Mouse (Mus musculus): ENCODE data around the gene Ghr. TPM values are rescaled to one million over a fixed set of nuclear protein-coding genes. Genes with fewer than 3 reads are reported as not detected.
A peak's percentile ranks its signal among the peaks of the same experiment; 100 is the strongest.

Gene Ghr
- polyA plus RNA-seq, 1 experiment from 2014 or later = 29.1 TPM

GRCm38 (mm10) chr15:3426401-3426800 lies 156.9 kb downstream of the Ghr start:
- H3K27me3 ChIP-seq (ENCODE audit: control insufficient read depth, insufficient read depth, low read length) = no peaks in the 10 kb centered on the region
- no peaks in the 10 kb centered on the region for H3K9me3 ChIP-seq (replicated peaks; ENCODE audit: control insufficient read depth, low read length)
- 38% methylated on average over 4 of the region's 4 CpGs for WGBS
- H3K4me3 ChIP-seq (ENCODE audit: low read depth, low read length) = no peak overlapping the region
- H3K4me2 ChIP-seq (ENCODE audit: low read depth, low read length) = no peak overlapping the region
- no peaks in the 10 kb centered on the region for H3K36me3 ChIP-seq (replicated peaks; ENCODE audit: control insufficient read depth, insufficient read depth, low read depth, low read length)
- DNase-seq (ENCODE audit: low spot score) (no peak), ATAC-seq (replicated peaks; ENCODE audit: insufficient number of reproducible peaks, low FRiP score, low TSS enrichment, low read depth) (no peak)
- H3K27ac ChIP-seq (replicated peaks; ENCODE audit: low read depth, low read length) = no peak overlapping the region
- H3K4me1 ChIP-seq (ENCODE audit: control insufficient read depth, insufficient read depth, low read length) = no peaks in the 10 kb centered on the region
- no peak overlapping the region for H3K9ac ChIP-seq (replicated peaks; ENCODE audit: low read length)

- 51% methylated on average over 4 of the region's 4 CpGs for WGBS
- no peak overlapping the region for H3K27ac ChIP-seq (replicated peaks; ENCODE audit: low read depth, low read length)
- ATAC-seq (replicated peaks; ENCODE audit: insufficient number of reproducible peaks, low FRiP score, low TSS enrichment, low read depth) (no peak), DNase-seq (ENCODE audit: low spot score) (no peak)
- no peaks in the 10 kb centered on the region for H3K9me3 ChIP-seq (replicated peaks; ENCODE audit: control insufficient read depth, low read length)
- H3K4me1 ChIP-seq (ENCODE audit: control insufficient read depth, insufficient read depth, low read length) = no peaks in the 10 kb centered on the region
- H3K4me3 ChIP-seq (ENCODE audit: low read depth, low read length) = no peak overlapping the region
- no peaks in the 10 kb centered on the region for H3K36me3 ChIP-seq (replicated peaks; ENCODE audit: control insufficient read depth, insufficient read depth, low read depth, low read length)
- H3K27me3 ChIP-seq (ENCODE audit: control insufficient read depth, insufficient read depth, low read length) = no peaks in the 10 kb centered on the region
- H3K9ac ChIP-seq (replicated peaks; ENCODE audit: low read length) = no peak overlapping the region
- no peak overlapping the region for H3K4me2 ChIP-seq (ENCODE audit: low read depth, low read length)
Measured at GRCm38 (mm10) chr15:3423177-3423576, 160.1 kb downstream of the Ghr start.

- H3K9me3 ChIP-seq (replicated peaks; ENCODE audit: control insufficient read depth, low read length) = no peaks in the 10 kb centered on the region
- H3K27ac ChIP-seq (replicated peaks; ENCODE audit: low read depth, low read length) = no peak overlapping the region
- ATAC-seq (replicated peaks; ENCODE audit: insufficient number of reproducible peaks, low FRiP score, low TSS enrichment, low read depth) = no peak
- DNase-seq (ENCODE audit: low spot score) = no peak
- no peak overlapping the region for H3K4me3 ChIP-seq (ENCODE audit: low read depth, low read length)
- WGBS = 84% methylated on average over 3 of the region's 3 CpGs
- H3K4me2 ChIP-seq (ENCODE audit: low read depth, low read length) = no peak overlapping the region
- no peaks in the 10 kb centered on the region for H3K4me1 ChIP-seq (ENCODE audit: control insufficient read depth, insufficient read depth, low read length)
- H3K9ac ChIP-seq (replicated peaks; ENCODE audit: low read length) = no peak overlapping the region
- no peaks in the 10 kb centered on the region for H3K27me3 ChIP-seq (ENCODE audit: control insufficient read depth, insufficient read depth, low read length)
- no peaks in the 10 kb centered on the region for H3K36me3 ChIP-seq (replicated peaks; ENCODE audit: control insufficient read depth, insufficient read depth, low read depth, low read length)
Measured at GRCm38 (mm10) chr15:3417699-3418098, 165.6 kb downstream of the Ghr start.

GRCm38 (mm10) chr15:3413103-3413502 lies 170.2 kb downstream of the Ghr start:
- Histone ChIP-seq H3K36me3 (replicated peaks; ENCODE audit: control insufficient read depth, insufficient read depth, low read depth, low read length) (no peaks in the 10 kb centered on the region), H3K4me2 (ENCODE audit: low read depth, low read length) (no peak overlapping the region), H3K27me3 (ENCODE audit: control insufficient read depth, insufficient read depth, low read length) (no peaks in the 10 kb centered on the region), H3K9ac (replicated peaks; ENCODE audit: low read length) (no peak overlapping the region), H3K4me1 (ENCODE audit: control insufficient read depth, insufficient read depth, low read length) (no peaks in the 10 kb centered on the region), H3K27ac (replicated peaks; ENCODE audit: low read depth, low read length) (no peak overlapping the region), H3K4me3 (ENCODE audit: low read depth, low read length) (no peak overlapping the region), H3K9me3 (replicated peaks; ENCODE audit: control insufficient read depth, low read length) (no peaks in the 10 kb centered on the region)
- DNase-seq (ENCODE audit: low spot score) (no peak), ATAC-seq (replicated peaks; ENCODE audit: insufficient number of reproducible peaks, low FRiP score, low TSS enrichment, low read depth) (no peak)
- 95% methylated on average over 3 of the region's 3 CpGs for WGBS

- Histone ChIP-seq H3K4me3 (ENCODE audit: low read depth, low read length) (no peak overlapping the region), H3K9ac (replicated peaks; ENCODE audit: low read length) (no peak overlapping the region), H3K27me3 (ENCODE audit: control insufficient read depth, insufficient read depth, low read length) (no peaks in the 10 kb centered on the region), H3K9me3 (replicated peaks; ENCODE audit: control insufficient read depth, low read length) (no peaks in the 10 kb centered on the region), H3K27ac (replicated peaks; ENCODE audit: low read depth, low read length) (no peak overlapping the region), H3K4me1 (ENCODE audit: control insufficient read depth, insufficient read depth, low read length) (no peaks in the 10 kb centered on the region), H3K4me2 (ENCODE audit: low read depth, low read length) (no peak overlapping the region), H3K36me3 (replicated peaks; ENCODE audit: control insufficient read depth, insufficient read depth, low read depth, low read length) (no peaks in the 10 kb centered on the region)
- WGBS = 84% methylated on average over 4 of the region's 4 CpGs
- ATAC-seq (replicated peaks; ENCODE audit: insufficient number of reproducible peaks, low FRiP score, low TSS enrichment, low read depth) (no peak), DNase-seq (ENCODE audit: low spot score) (no peak)
Measured at GRCm38 (mm10) chr15:3408478-3408877, 174.8 kb downstream of the Ghr start.

GRCm38 (mm10) chr15:3399196-3399595 lies 184.1 kb downstream of the Ghr start:
- H3K4me1 ChIP-seq (ENCODE audit: control insufficient read depth, insufficient read depth, low read length) = no peaks in the 10 kb centered on the region
- no peaks in the 10 kb centered on the region for H3K27me3 ChIP-seq (ENCODE audit: control insufficient read depth, insufficient read depth, low read length)
- H3K36me3 ChIP-seq (replicated peaks; ENCODE audit: control insufficient read depth, insufficient read depth, low read depth, low read length) = no peaks in the 10 kb centered on the region
- H3K9ac ChIP-seq (replicated peaks; ENCODE audit: low read length) = no peak overlapping the region
- H3K27ac ChIP-seq (replicated peaks; ENCODE audit: low read depth, low read length) = no peak overlapping the region
- H3K4me2 ChIP-seq (ENCODE audit: low read depth, low read length) = no peak overlapping the region
- DNase-seq (ENCODE audit: low spot score) (peak; percentile 54), ATAC-seq (replicated peaks; ENCODE audit: insufficient number of reproducible peaks, low FRiP score, low TSS enrichment, low read depth) (no peak)
- no peaks in the 10 kb centered on the region for H3K9me3 ChIP-seq (replicated peaks; ENCODE audit: control insufficient read depth, low read length)
- H3K4me3 ChIP-seq (ENCODE audit: low read depth, low read length) = no peak overlapping the region

GRCm38 (mm10) chr15:3397369-3398100 lies 185.8 kb downstream of the Ghr start:
- H3K4me2 ChIP-seq (ENCODE audit: low read depth, low read length) = no peak overlapping the region
- no peak overlapping the region for H3K27ac ChIP-seq (replicated peaks; ENCODE audit: low read depth, low read length)
- no peak overlapping the region for H3K9ac ChIP-seq (replicated peaks; ENCODE audit: low read length)
- DNase-seq (ENCODE audit: low spot score) (no peak), ATAC-seq (replicated peaks; ENCODE audit: insufficient number of reproducible peaks, low FRiP score, low TSS enrichment, low read depth) (no peak)
- no peak overlapping the region for H3K4me3 ChIP-seq (ENCODE audit: low read depth, low read length)
- H3K36me3 ChIP-seq (replicated peaks; ENCODE audit: control insufficient read depth, insufficient read depth, low read depth, low read length) = no peaks in the 10 kb centered on the region
- no peaks in the 10 kb centered on the region for H3K4me1 ChIP-seq (ENCODE audit: control insufficient read depth, insufficient read depth, low read length)
- H3K9me3 ChIP-seq (replicated peaks; ENCODE audit: control insufficient read depth, low read length) = no peaks in the 10 kb centered on the region
- no peaks in the 10 kb centered on the region for H3K27me3 ChIP-seq (ENCODE audit: control insufficient read depth, insufficient read depth, low read length)
- 87% methylated on average over 3 of the region's 3 CpGs for WGBS

GRCm38 (mm10) chr15:3396149-3396548 lies 187.1 kb downstream of the Ghr start:
- Histone ChIP-seq H3K4me3 (ENCODE audit: low read depth, low read length) (no peak overlapping the region), H3K36me3 (replicated peaks; ENCODE audit: control insufficient read depth, insufficient read depth, low read depth, low read length) (no peaks in the 10 kb centered on the region), H3K4me2 (ENCODE audit: low read depth, low read length) (no peak overlapping the region), H3K9ac (replicated peaks; ENCODE audit: low read length) (no peak overlapping the region), H3K4me1 (ENCODE audit: control insufficient read depth, insufficient read depth, low read length) (no peaks in the 10 kb centered on the region), H3K27ac (replicated peaks; ENCODE audit: low read depth, low read length) (no peak overlapping the region), H3K27me3 (ENCODE audit: control insufficient read depth, insufficient read depth, low read length) (no peaks in the 10 kb centered on the region), H3K9me3 (replicated peaks; ENCODE audit: control insufficient read depth, low read length) (no peaks in the 10 kb centered on the region)
- ATAC-seq (replicated peaks; ENCODE audit: insufficient number of reproducible peaks, low FRiP score, low TSS enrichment, low read depth) (no peak), DNase-seq (ENCODE audit: low spot score) (no peak)
- WGBS = 82% methylated on average over 2 of the region's 2 CpGs

Data from embryonic facial prominence, embryonic 11.5 days (tissue).